Mouse (Mus musculus) liver, embryonic 11.5 days (tissue): ENCODE measurements around the gene Itga1. TPM values are rescaled to one million over a fixed set of nuclear protein-coding genes. Genes with fewer than 3 reads are reported as not detected.

Experiments
- ATAC-seq: fragments of 200-750 bp; cut with Nextera tagmentation; replicated peaks from 2 replicates; pipeline ENCODE4 v1.8.0; 2017; ENCODE audit warnings: moderate number of reproducible peaks, mild to moderate bottlenecking, moderate TSS enrichment, moderate library complexity; ENCODE audit not compliant: low FRiP score
- DNase-seq: peaks from one replicate; pipeline ENCODE4 v3.0.0-alpha.2; 2017; ENCODE audit warnings: low spot score
- H3K27ac ChIP-seq: fragments of 300-500 bp; sonication (generic); 2 replicates; pipeline ENCODE4 v1.5.1; 2014; ENCODE audit warnings: mild to moderate bottlenecking, low read depth, low read length, control low read depth
- H3K27me3 ChIP-seq: fragments of 300-500 bp; sonication (generic); replicated peaks from 2 replicates; pipeline ENCODE4 v1.6.1; 2014; ENCODE audit warnings: low read length, mixed read lengths; ENCODE audit not compliant: control insufficient read depth, insufficient read depth
- H3K36me3 ChIP-seq: fragments of 300-500 bp; sonication (generic); 2 replicates; pipeline ENCODE4 v1.6.1; 2014; ENCODE audit warnings: mild to moderate bottlenecking, low read length, moderate library complexity, mixed read lengths; ENCODE audit not compliant: control insufficient read depth, insufficient read depth
- H3K4me1 ChIP-seq: fragments of 300-500 bp; sonication (generic); replicated peaks from 2 replicates; pipeline ENCODE4 v1.6.1; 2014; ENCODE audit warnings: low read length, mixed read lengths; ENCODE audit not compliant: control insufficient read depth, insufficient read depth
- H3K4me2 ChIP-seq: fragments of 300-500 bp; sonication (generic); 2 replicates; pipeline ENCODE4 v1.6.1; 2014; ENCODE audit warnings: mild to moderate bottlenecking, control low read depth, moderate library complexity
- H3K4me3 ChIP-seq: fragments of 300-500 bp; sonication (generic); 2 replicates; pipeline ENCODE4 v1.5.1; 2014; ENCODE audit warnings: low read depth, low read length, control low read depth
- H3K9ac ChIP-seq: fragments of 300-500 bp; sonication (generic); 2 replicates; pipeline ENCODE4 v1.6.1; 2014; ENCODE audit warnings: low read depth, low read length, control low read depth
- H3K9me3 ChIP-seq: fragments of 300-500 bp; sonication (generic); 2 replicates; pipeline ENCODE4 v1.6.1; 2016; ENCODE audit warnings: low read length, inconsistent platforms, mixed read lengths; ENCODE audit not compliant: control insufficient read depth
- WGBS: fragments of 180-500 bp; shearing (Covaris S2); extraction: QIAGEN DNeasy Blood & Tissue Kit; methylation state at CpG from one replicate; pipeline ENCODE4 v1.1.7; 2014; 5-methylcytosine and 5-hydroxymethylcytosine counted together
- polyA plus RNA-seq: library from polyadenylated mRNA; unstranded; fragments of >200 nt; fragmentation: Nextera tagmentation; extraction: Ambion mirVana; gene quantifications from 2 replicates; pipeline ENCODE4 v1.2.1, GENCODE M21; 2014

The Itga1 gene
- polyA plus RNA-seq, 1 experiment from 2014 or later = 3.9 TPM

DNA sequence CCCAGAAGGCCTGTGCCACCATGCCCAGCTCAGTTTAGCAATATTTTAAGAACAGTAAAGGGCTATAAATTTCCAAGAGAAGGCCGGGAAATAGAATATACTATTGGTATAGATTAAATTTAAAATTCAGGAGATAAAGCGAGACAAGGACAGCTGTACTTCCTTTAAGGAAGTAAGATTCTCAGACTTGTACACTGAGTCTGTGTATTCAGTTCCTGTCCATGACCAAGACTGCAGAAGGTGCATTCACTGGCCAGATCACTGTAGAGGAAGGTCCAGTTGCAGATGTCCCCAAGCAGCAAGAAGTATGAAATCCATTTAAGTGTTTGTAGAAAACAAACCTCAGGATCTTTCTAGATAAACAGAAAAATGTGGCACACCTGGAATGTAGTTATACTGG lies 28.3 kb upstream of the Itga1 start:
- ATAC-seq = no peak
- Histone ChIP-seq H3K4me2 (no peak overlapping the region), H3K36me3 (no peaks in the 10 kb centered on the region), H3K9me3 (no peaks in the 10 kb centered on the region), H3K4me1 (no peaks in the 10 kb centered on the region), H3K9ac (no peak overlapping the region), H3K4me3 (no peak overlapping the region), H3K27ac (no peak overlapping the region), H3K27me3 (no peaks in the 10 kb centered on the region)
- no peak for DNase-seq
- 64% methylated on average over 2 of the region's 2 CpGs for WGBS

DNA sequence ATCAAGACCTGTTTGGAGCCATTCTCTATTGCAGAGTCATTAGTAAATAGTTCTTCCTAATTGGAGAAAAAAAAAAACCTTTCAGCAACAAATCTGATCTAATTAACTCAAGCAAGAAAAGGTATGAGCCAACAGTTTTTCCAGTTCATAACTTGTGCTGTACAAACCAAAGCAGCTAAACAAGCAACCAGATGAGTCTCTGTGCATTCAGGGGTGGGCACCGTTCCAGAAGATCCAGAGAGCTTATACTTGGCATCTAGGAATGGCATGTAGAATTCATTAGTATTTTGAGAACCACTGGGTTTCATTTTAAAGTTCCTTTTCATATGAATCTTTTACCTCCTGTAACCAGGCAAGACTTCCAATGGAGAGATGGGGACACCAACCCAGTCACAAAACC lies 26.1 kb upstream of the Itga1 start:
- Histone ChIP-seq H3K27ac (no peak overlapping the region), H3K4me3 (no peak overlapping the region), H3K4me2 (no peak overlapping the region), H3K9me3 (no peaks in the 10 kb centered on the region), H3K36me3 (no peaks in the 10 kb centered on the region), H3K9ac (no peak overlapping the region), H3K27me3 (no peaks in the 10 kb centered on the region), H3K4me1 (no peaks in the 10 kb centered on the region)
- WGBS = 84% methylated on average over 1 of the region's 1 CpGs
- no peak for ATAC-seq
- no peak for DNase-seq

DNA sequence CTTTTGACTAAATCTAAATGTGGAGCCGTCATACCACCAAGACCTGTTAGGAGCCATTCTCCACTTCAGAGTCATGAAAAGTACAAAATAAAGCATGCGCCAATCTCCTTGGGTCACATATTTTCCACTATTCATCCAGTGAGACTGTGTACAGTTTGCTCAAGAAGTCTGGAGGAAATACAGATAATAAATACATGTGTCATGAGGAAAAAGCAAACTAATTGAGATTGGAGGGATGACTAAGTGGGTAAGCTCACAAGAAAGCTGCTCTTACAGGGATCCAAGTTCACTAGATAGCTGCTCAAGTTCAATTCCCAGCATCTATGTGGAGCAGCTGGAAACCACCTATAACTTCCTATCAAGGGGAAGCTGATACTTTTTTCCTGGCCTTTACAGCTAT lies 24.8 kb upstream of the Itga1 start:
- no peak overlapping the region for H3K27ac ChIP-seq
- ATAC-seq (no peak), DNase-seq (no peak)
- no peaks in the 10 kb centered on the region for H3K9me3 ChIP-seq
- no peak overlapping the region for H3K4me2 ChIP-seq
- H3K4me1 ChIP-seq = no peaks in the 10 kb centered on the region
- WGBS = 87% methylated on average over 2 of the region's 2 CpGs
- H3K27me3 ChIP-seq = no peaks in the 10 kb centered on the region
- no peak overlapping the region for H3K9ac ChIP-seq
- no peaks in the 10 kb centered on the region for H3K36me3 ChIP-seq
- H3K4me3 ChIP-seq = no peak overlapping the region

DNA sequence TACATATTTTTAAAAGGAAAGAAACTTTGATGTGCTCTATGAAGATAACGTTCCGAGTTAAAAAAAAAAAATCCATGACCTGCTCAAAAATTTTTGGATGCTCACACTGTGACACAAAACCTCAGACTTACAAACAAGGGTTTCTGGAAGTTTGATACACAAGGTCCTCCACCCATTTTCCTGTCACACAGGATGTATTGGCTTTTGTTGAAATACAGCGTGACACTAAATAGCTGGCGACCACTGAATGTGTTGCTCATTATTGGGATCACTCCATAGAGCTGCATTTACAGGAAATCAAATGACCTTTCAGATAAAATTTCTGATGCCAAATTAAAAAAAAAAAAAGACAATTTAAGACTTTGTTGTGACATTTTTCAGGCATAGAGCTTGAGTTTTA lies 23.4 kb upstream of the Itga1 start:
- no peak for DNase-seq

DNA sequence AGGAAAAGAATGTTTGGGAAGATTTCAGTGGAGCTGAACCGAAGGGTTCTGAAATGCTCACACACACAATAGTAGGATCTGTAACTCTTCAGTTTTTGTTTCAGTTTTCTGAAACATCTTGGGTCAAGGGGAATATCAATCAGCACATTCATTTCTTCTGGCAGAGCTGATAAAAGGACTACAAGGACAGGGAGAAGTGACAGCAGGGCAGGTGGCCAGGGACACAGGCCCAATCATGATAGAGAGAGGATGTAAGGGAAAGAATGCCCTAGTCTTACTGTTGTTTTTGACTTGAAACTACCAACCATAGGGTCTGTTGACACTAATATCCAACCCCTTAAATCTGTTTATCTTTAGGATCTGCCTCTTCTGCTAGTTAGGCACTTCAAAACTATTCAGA lies 22.8 kb upstream of the Itga1 start:
- no peak overlapping the region for H3K4me2 ChIP-seq
- DNase-seq = no peak
- no peaks in the 10 kb centered on the region for H3K4me1 ChIP-seq
- H3K27ac ChIP-seq = no peak overlapping the region
- H3K9me3 ChIP-seq = no peaks in the 10 kb centered on the region
- H3K36me3 ChIP-seq = no peaks in the 10 kb centered on the region
- no peak overlapping the region for H3K9ac ChIP-seq
- H3K4me3 ChIP-seq = no peak overlapping the region
- 58% methylated on average over 1 of the region's 1 CpGs for WGBS
- no peak for ATAC-seq
- no peaks in the 10 kb centered on the region for H3K27me3 ChIP-seq

More for the DNA sequence above, 23.4 kb upstream of the Itga1 start:
- WGBS = 86% methylated on average over 4 of the region's 4 CpGs
- no peak overlapping the region for H3K4me2 ChIP-seq
- H3K27me3 ChIP-seq = no peaks in the 10 kb centered on the region
- no peak overlapping the region for H3K9ac ChIP-seq
- no peaks in the 10 kb centered on the region for H3K36me3 ChIP-seq
- H3K4me1 ChIP-seq = no peaks in the 10 kb centered on the region
- no peak for ATAC-seq
- no peaks in the 10 kb centered on the region for H3K9me3 ChIP-seq
- no peak overlapping the region for H3K27ac ChIP-seq
- no peak overlapping the region for H3K4me3 ChIP-seq

DNA sequence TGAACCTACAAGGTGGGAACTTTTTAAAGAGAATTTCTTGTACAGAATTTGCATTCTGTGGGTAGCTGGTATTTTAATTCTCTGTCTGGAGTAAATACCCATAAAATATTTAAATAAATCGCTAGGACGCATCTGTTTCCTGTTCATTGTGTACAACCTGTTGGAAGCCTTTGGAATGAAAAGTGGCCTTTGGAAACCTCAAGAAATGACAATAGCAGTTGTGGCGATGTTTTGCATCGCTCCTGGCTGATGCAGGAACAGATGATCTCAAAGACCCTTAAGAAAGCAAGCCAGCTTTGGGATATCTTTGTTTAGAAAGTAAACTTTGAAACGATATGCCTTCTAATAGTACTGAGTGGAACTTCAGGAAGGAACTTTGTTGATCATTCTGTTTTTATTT lies 17.0 kb upstream of the Itga1 start:
- H3K27me3 ChIP-seq = no peaks in the 10 kb centered on the region
- H3K27ac ChIP-seq = no peak overlapping the region
- no peaks in the 10 kb centered on the region for H3K36me3 ChIP-seq
- DNase-seq (no peak), ATAC-seq (no peak)
- H3K4me1 ChIP-seq = no peaks in the 10 kb centered on the region
- no peak overlapping the region for H3K9ac ChIP-seq
- H3K9me3 ChIP-seq = no peaks in the 10 kb centered on the region
- H3K4me3 ChIP-seq = no peak overlapping the region
- H3K4me2 ChIP-seq = no peak overlapping the region
- 72% methylated on average over 5 of the region's 5 CpGs for WGBS

DNA sequence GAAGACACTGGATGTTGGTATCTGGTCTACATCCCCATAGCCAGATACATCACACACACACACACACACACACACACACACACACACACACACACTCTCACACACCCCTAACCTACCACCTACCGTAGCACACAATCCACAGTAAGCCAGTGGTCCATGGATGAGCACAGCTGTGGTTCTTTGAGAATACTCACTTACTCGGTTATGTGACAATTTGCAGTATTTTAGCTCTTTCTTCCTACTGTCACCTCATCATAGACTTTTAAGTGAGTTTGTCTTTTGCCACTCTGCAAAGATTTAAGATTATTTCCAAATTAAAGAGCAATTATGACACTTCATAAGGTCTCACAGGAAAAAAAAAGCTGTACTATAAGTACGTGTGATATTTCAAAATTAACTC lies 16.4 kb upstream of the Itga1 start:
- ATAC-seq = no peak
- 81% methylated on average over 3 of the region's 3 CpGs for WGBS
- Histone ChIP-seq H3K9ac (no peak overlapping the region), H3K4me3 (no peak overlapping the region), H3K4me1 (no peaks in the 10 kb centered on the region), H3K36me3 (no peaks in the 10 kb centered on the region), H3K27ac (no peak overlapping the region), H3K27me3 (no peaks in the 10 kb centered on the region), H3K9me3 (no peaks in the 10 kb centered on the region), H3K4me2 (no peak overlapping the region)
- no peak for DNase-seq

DNA sequence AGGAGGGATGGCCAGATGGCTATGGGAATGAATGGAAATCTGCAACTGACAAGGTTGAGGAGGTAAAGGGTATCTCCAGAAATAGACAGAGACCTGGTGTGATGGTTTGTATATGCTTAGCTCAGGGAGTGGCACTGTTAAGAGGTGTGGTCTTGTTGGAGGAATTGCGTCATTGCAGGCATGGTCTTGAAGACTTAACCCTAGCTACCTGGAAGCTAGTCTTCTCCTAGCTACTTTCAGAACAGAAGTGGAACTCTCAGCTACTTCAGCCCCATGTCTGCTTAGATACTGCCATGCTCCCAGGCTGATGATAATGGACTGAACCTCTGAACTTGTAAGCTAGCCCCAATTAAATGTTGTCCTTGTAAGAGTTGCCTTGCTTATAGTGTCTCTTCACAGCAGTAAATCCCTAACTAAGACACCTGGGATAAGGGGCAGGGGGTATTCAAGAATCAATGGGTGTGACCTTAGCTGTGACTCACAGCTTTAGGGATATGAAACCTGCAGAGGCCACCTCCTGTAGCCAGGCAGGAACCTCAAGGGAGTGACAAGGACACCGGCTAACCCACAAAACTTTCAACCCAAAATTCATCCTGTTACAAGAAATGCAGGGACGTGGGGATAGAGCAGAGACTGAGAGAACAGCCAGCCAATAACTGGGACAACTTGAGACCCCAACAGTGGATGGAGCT lies 15.3 kb upstream of the Itga1 start:
- Histone ChIP-seq H3K36me3 (no peaks in the 10 kb centered on the region), H3K27me3 (no peaks in the 10 kb centered on the region), H3K4me3 (no peak overlapping the region), H3K9me3 (no peaks in the 10 kb centered on the region), H3K27ac (no peak overlapping the region), H3K4me2 (no peak overlapping the region), H3K4me1 (no peaks in the 10 kb centered on the region), H3K9ac (no peak overlapping the region)
- WGBS = 74% methylated on average over 3 of the region's 3 CpGs
- DNase-seq (no peak), ATAC-seq (no peak)

DNA sequence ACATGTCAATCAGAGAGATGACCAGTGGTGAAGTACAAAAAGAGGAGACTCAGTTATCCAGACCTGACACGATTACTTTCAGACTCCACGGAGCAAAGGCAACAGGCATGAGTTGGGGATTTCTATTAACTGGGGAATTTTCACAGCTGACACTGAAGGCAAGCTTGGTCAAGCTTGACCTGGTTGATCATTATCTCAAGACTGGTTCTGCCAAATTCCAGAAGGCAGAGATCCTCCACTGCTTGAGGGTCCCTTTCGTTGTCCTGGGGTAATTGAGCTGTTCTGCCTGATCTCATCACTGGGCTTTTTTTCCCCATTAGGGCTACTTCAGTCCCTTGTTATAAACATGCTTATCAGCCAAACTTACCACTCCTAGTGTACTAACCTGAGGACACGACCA lies 7.9 kb upstream of the Itga1 start:
- WGBS = 66% methylated on average over 4 of the region's 4 CpGs
- Histone ChIP-seq H3K9me3 (no peaks in the 10 kb centered on the region), H3K9ac (no peak overlapping the region), H3K27ac (no peak overlapping the region), H3K27me3 (no peaks in the 10 kb centered on the region), H3K4me3 (no peak overlapping the region), H3K36me3 (no peaks in the 10 kb centered on the region), H3K4me2 (no peak overlapping the region), H3K4me1 (no peaks in the 10 kb centered on the region)
- ATAC-seq (no peak), DNase-seq (no peak)
